In the genomic region with DNA sequence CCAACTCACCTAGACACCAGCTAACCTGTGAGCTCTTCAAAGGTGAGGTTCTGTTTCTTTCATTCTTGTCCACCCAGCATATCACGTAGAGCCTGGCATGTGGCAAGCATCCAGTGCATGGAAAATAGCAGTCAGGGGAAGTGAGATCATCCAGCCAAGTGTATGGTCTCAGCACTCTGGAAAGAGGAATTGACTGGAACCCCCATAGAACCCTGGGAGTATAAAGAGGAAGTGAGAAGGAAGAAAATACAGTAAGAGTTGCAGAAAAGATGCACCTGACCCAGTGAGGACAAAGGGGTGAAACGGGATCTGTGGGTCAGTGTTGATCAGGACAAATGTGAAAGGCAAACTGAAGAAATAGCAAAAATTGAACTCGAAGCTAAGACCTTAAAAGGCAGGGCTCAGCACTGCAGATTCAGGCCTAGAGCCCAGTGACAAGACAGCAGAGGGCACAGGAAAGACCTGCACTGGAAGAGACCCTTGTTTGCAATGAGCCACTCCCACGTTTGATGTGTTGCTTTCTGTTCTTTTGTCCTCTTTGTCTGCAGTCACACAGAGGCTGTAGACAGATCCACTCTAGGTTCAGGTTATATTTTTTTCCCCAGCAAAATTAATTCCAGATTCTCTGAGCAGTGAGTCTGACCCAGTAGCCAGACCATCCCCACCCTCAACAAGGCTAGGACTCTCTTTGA, we compare ENCODE assay signal across 11 mouse cellular contexts.
A peak's percentile ranks its signal among the peaks of the same experiment; 100 is the strongest.
DNase-seq lines count a peak whose midpoint lies in the region; ATAC-seq and TF ChIP-seq lines count a peak whose summit lies in the region.
"Had no signal": no experiment of that assay in that cellular context is flagged by ENCODE, and none has a peak within 500 bp of the region (broad histone marks: within the 10 kb centered on the region; RNA-seq: fewer than 3 reads in every experiment).

No protein-coding gene starts in this region.

- H3K9ac ChIP-seq in stomach, embryonic 16.5 days (ENCODE audit: low read length), result 0 out of 2 replicates have a peak overlapping the region, but pooled peaks have one; percentile 7
- H3K9ac ChIP-seq in stomach, postnatal 0 days (ENCODE audit: low read length), result no peak overlapping the region

- peak; percentile 33 to 55 for DNase-seq in heart, adult 18-20 months
- no peak for DNase-seq in heart, embryonic 10.5 days (ENCODE audit: low spot score)
- no peak for DNase-seq in stomach, postnatal 0 days (ENCODE audit: low spot score)
- DNase-seq in heart, postnatal 36 days, result peak; percentile 18 to 23
- DNase-seq in urinary bladder, adult 18-20 months (ENCODE audit: low spot score in 2 of 2), result no peak
- DNase-seq in left cerebral cortex, adult 11 months (ENCODE audit: low spot score), result no peak
- DNase-seq in thymus, postnatal 25 days, result no peak
- DNase-seq: cerebellum, adult 11 months had no signal

- intact Hi-C loops in heart, postnatal 36 days (cut with DNase I), result loop anchor here (5.0 kb wide), 1 partner anchor 86 kb away; no protein-coding TSS in a partner anchor

- no peaks in the 10 kb centered on the region for H3K9me3 ChIP-seq in heart, embryonic 10.5 days
- H3K9me3 ChIP-seq in stomach, embryonic 16.5 days (replicated peaks; ENCODE audit: control insufficient read depth, low read length), result no peaks in the 10 kb centered on the region
- no peaks in the 10 kb centered on the region for H3K9me3 ChIP-seq in stomach, postnatal 0 days (ENCODE audit: control insufficient read depth, low read length)

- H3K27ac ChIP-seq in heart, embryonic 10.5 days, result no peak overlapping the region
- H3K27ac ChIP-seq in stomach, embryonic 16.5 days (ENCODE audit: low read length), result no peak overlapping the region
- no peak overlapping the region for H3K27ac ChIP-seq in stomach, postnatal 0 days (replicated peaks)

- no peak overlapping the region for H3K4me3 ChIP-seq in heart, embryonic 10.5 days
- no peak overlapping the region for H3K4me3 ChIP-seq in stomach, embryonic 16.5 days (replicated peaks; ENCODE audit: low read length)
- H3K4me3 ChIP-seq in stomach, postnatal 0 days (ENCODE audit: low read depth, low read length), result no peak overlapping the region

- no peak overlapping the region for H3K4me2 ChIP-seq in stomach, embryonic 16.5 days (ENCODE audit: low read depth, low read length)
- no peak overlapping the region for H3K4me2 ChIP-seq in stomach, postnatal 0 days (replicated peaks; ENCODE audit: low read depth)

- 55% methylated on average over 4 of the region's 4 CpGs for WGBS in heart, embryonic 10.5 days
- 56% methylated on average over 4 of the region's 4 CpGs for WGBS in stomach, embryonic 16.5 days
- WGBS in stomach, postnatal 0 days, result 57% methylated on average over 4 of the region's 4 CpGs

- no peak for TF ChIP-seq EP300 in stomach, postnatal 0 days (optimal IDR thresholded peaks at IDR 0.05)

- H3K4me1 ChIP-seq in heart, embryonic 10.5 days, result no peaks in the 10 kb centered on the region
- no peaks in the 10 kb centered on the region for H3K4me1 ChIP-seq in stomach, embryonic 16.5 days (ENCODE audit: control insufficient read depth, insufficient read depth, low read length)
- no peaks in the 10 kb centered on the region for H3K4me1 ChIP-seq in stomach, postnatal 0 days (replicated peaks; ENCODE audit: control insufficient read depth, insufficient read depth)

- no peak for ATAC-seq in stomach, embryonic 16.5 days (ENCODE audit: insufficient read depth, low FRiP score)
- ATAC-seq in stomach, postnatal 0 days (ENCODE audit: low FRiP score, low TSS enrichment), result no peak
- ATAC-seq: CD4-positive, CD25-positive, alpha-beta regulatory T cell, adult 4 months; midbrain, embryonic 16.5 days had no signal

- H3K27me3 ChIP-seq in heart, embryonic 10.5 days (ENCODE audit: insufficient read depth, poor library complexity, severe bottlenecking), result no peaks in the 10 kb centered on the region
- no peaks in the 10 kb centered on the region for H3K27me3 ChIP-seq in stomach, embryonic 16.5 days (ENCODE audit: control insufficient read depth, insufficient read depth, low read length)
- no peaks in the 10 kb centered on the region for H3K27me3 ChIP-seq in stomach, postnatal 0 days (ENCODE audit: control insufficient read depth, insufficient read depth, low read length)

- no peak for TF ChIP-seq CTCF in stomach, postnatal 0 days (IDR thresholded peaks at IDR 0.05; ENCODE audit: low read depth)

- no peaks in the 10 kb centered on the region for H3K36me3 ChIP-seq in heart, embryonic 10.5 days
- no peaks in the 10 kb centered on the region for H3K36me3 ChIP-seq in stomach, embryonic 16.5 days (ENCODE audit: control insufficient read depth, insufficient read depth, low read length)
- H3K36me3 ChIP-seq in stomach, postnatal 0 days (ENCODE audit: control insufficient read depth, insufficient read depth, low read length), result no peaks in the 10 kb centered on the region

Comparison
In these comparisons a context has a peak if more than half of its experiments do, and no peak if none do; other contexts are left out.
1. DNase-seq: peak in heart, adult 18-20 months (2 of 2) and heart, postnatal 36 days (2 of 2); none in heart, embryonic 10.5 days (single experiment), stomach, postnatal 0 days (single experiment), urinary bladder, adult 18-20 months (0 of 2), left cerebral cortex, adult 11 months (single experiment) and thymus, postnatal 25 days (single experiment).